Mouse (Mus musculus): ENCODE data around the gene Npff.

DNA sequence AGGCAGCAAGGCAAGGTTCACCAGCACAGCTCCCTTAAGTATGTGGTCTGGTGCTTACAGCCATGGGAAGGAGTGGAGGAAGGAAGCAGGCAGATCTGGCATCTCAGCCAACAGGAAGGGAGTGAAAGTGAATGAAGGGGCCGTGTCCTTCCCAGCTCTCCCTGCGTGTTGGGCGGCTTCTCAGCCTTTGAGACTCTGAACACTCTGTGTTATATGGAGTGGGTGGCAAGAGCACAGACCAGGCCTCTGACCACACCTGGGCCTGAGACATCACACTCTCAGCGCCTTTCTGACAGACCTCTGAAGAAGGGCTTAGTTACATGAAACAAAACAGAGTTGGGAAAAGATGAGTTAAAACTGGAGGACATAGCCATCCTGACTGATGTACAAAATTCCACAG, 5.8 kb upstream of the Npff start:
- TF ChIP-seq CTCF (IDR thresholded peaks at IDR 0.05; ENCODE audit: low read depth) (no peak), EP300 (optimal IDR thresholded peaks at IDR 0.05) (no peak)

All from stomach, postnatal 0 days (tissue).